Mouse (Mus musculus) stomach, embryonic 15.5 days (tissue): ENCODE measurements at regions not wholly inside any gene's neighbourhood (a gene's known extent, or its start where the extent isn't known, plus 50 kb on each side); places are given as distances from the start of the nearest gene placed in this dataset.

Experiments used
- ATAC-seq: fragments of 200-750 bp; cut with Nextera tagmentation; 2 replicates; pipeline ENCODE4 v1.8.0; 2017; ENCODE audit warnings: low read depth, moderate number of reproducible peaks, moderate TSS enrichment; ENCODE audit not compliant: insufficient read depth, low FRiP score
- H3K27ac ChIP-seq: fragments of 300-500 bp; sonication (generic); 2 replicates; pipeline ENCODE4 v1.5.1; 2015; ENCODE audit warnings: mild to moderate bottlenecking, inconsistent platforms
- H3K27me3 ChIP-seq: fragments of 300-500 bp; sonication (generic); replicated peaks from 2 replicates; pipeline ENCODE4 v1.6.1; 2015; ENCODE audit warnings: inconsistent platforms
- H3K36me3 ChIP-seq: fragments of 300-500 bp; sonication (generic); 2 replicates; pipeline ENCODE4 v1.6.1; 2015; ENCODE audit warnings: inconsistent platforms
- H3K4me1 ChIP-seq: fragments of 300-500 bp; sonication (generic); 2 replicates; pipeline ENCODE4 v1.6.1; 2015; ENCODE audit warnings: inconsistent platforms
- H3K4me2 ChIP-seq: fragments of 300-500 bp; sonication (generic); 2 replicates; pipeline ENCODE4 v1.6.1; 2015; ENCODE audit warnings: mild to moderate bottlenecking, inconsistent platforms
- H3K4me3 ChIP-seq: fragments of 300-500 bp; sonication (generic); replicated peaks from 2 replicates; pipeline ENCODE4 v1.5.1; 2015; ENCODE audit warnings: inconsistent platforms
- H3K9ac ChIP-seq: fragments of 300-500 bp; sonication (generic); 2 replicates; pipeline ENCODE4 v1.6.1; 2015; ENCODE audit warnings: inconsistent platforms
- H3K9me3 ChIP-seq: fragments of 300-500 bp; sonication (generic); 2 replicates; pipeline ENCODE4 v1.6.1; 2016; ENCODE audit warnings: inconsistent platforms
- WGBS: fragments of 180-500 bp; shearing (Covaris S2); methylation state at CpG from one replicate; pipeline ENCODE4 v1.1.7; 2015; 5-methylcytosine and 5-hydroxymethylcytosine counted together

- Histone ChIP-seq H3K9ac (no peak overlapping the region), H3K4me1 (no peaks in the 10 kb centered on the region), H3K27ac (no peak overlapping the region), H3K4me2 (no peak overlapping the region), H3K27me3 (no peaks in the 10 kb centered on the region), H3K9me3 (no peaks in the 10 kb centered on the region), H3K36me3 (no peaks in the 10 kb centered on the region), H3K4me3 (no peak overlapping the region)
- 17% methylated on average over 5 of the region's 5 CpGs for WGBS
- no peak for ATAC-seq
Measured at GRCm38 (mm10) chr12:39094638-39095230, 315.6 kb downstream of the Etv1 start.

DNA sequence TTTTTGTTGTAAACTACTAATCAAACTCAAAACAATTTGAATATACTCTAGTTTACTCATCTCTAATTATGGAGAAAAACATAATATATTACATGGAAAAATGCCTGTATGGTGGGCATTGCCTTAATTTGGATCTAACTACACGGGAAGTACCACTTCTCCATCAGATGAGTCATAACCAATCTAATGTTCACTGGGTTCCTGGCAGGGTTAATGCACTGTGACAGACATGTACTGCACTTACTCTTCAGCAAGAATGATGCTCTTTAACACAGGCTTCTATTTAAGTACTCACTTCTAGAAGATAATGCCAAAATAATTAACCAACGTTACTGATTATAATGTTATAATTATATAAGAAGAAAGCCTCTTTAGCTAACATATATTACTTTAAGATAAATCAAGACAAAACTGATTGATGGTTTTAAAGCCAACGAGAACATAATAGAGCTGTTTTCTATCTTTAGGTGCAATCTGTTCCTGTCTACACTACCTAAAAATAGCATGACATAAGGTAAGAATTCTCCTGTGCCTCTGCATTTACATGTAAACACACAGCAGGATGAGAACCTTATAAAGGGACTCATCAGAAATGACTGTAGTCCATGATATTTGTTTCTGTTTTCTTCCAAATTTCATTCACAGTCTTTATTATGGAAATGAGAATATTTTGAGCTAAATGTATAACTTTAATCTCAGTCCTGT lies 344.4 kb downstream of the Etv1 start:
- Histone ChIP-seq H3K27ac (no peak overlapping the region), H3K4me2 (no peak overlapping the region), H3K4me1 (no peaks in the 10 kb centered on the region), H3K4me3 (no peak overlapping the region), H3K9ac (no peak overlapping the region), H3K9me3 (no peaks in the 10 kb centered on the region), H3K27me3 (no peaks in the 10 kb centered on the region), H3K36me3 (no peaks in the 10 kb centered on the region)
- ATAC-seq: no peak
- 59% methylated on average over 3 of the region's 3 CpGs for WGBS

GRCm38 (mm10) chr12:39154689-39155088 lies 375.5 kb downstream of the Etv1 start:
- no peaks in the 10 kb centered on the region for H3K36me3 ChIP-seq
- H3K9me3 ChIP-seq: no peaks in the 10 kb centered on the region
- ATAC-seq: no peak
- no peaks in the 10 kb centered on the region for H3K4me1 ChIP-seq
- no peak overlapping the region for H3K27ac ChIP-seq
- no peaks in the 10 kb centered on the region for H3K27me3 ChIP-seq
- no peak overlapping the region for H3K4me3 ChIP-seq
- H3K4me2 ChIP-seq: no peak overlapping the region
- WGBS: 73% methylated on average over 6 of the region's 6 CpGs
- H3K9ac ChIP-seq: no peak overlapping the region

- Histone ChIP-seq H3K27me3 (no peaks in the 10 kb centered on the region), H3K9ac (no peak overlapping the region), H3K4me2 (no peak overlapping the region), H3K4me1 (no peaks in the 10 kb centered on the region), H3K4me3 (no peak overlapping the region), H3K36me3 (no peaks in the 10 kb centered on the region), H3K27ac (no peak overlapping the region), H3K9me3 (no peaks in the 10 kb centered on the region)
- no peak for ATAC-seq
- WGBS: 62% methylated on average over 4 of the region's 4 CpGs
Measured at GRCm38 (mm10) chr12:39176958-39177357, 397.8 kb downstream of the Etv1 start.

- no peak overlapping the region for H3K9ac ChIP-seq
- H3K27me3 ChIP-seq: no peaks in the 10 kb centered on the region
- 52% methylated on average over 4 of the region's 4 CpGs for WGBS
- H3K9me3 ChIP-seq: no peaks in the 10 kb centered on the region
- no peak for ATAC-seq
- H3K4me3 ChIP-seq: no peak overlapping the region
- no peaks in the 10 kb centered on the region for H3K36me3 ChIP-seq
- no peaks in the 10 kb centered on the region for H3K4me1 ChIP-seq
- no peak overlapping the region for H3K4me2 ChIP-seq
- H3K27ac ChIP-seq: no peak overlapping the region
Measured at GRCm38 (mm10) chr12:39224073-39224472, 444.9 kb downstream of the Etv1 start.

DNA sequence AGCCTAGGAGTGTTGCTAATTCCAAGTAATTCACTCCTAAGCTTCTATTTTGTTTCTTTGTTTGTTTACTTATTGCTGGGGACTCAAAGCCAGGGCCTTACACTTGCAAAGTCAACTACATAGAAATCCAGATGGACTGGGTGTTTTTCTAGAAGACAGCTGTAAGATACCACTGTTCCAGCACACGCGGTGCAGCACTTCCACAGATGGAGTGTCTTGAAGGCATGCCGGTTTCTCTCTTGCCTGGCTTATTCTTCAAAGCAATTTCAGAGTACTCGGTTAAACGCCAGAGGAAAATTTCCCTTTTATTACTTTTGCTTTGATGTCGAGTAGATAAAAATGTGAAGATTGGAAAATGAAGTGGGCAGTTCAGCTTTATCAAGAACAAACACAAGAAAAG lies 477.4 kb downstream of the Etv1 start:
- no peaks in the 10 kb centered on the region for H3K4me1 ChIP-seq
- ATAC-seq: no peak
- H3K4me3 ChIP-seq: no peak overlapping the region
- H3K9me3 ChIP-seq: no peaks in the 10 kb centered on the region
- H3K9ac ChIP-seq: no peak overlapping the region
- H3K4me2 ChIP-seq: no peak overlapping the region
- no peaks in the 10 kb centered on the region for H3K36me3 ChIP-seq
- H3K27ac ChIP-seq: no peak overlapping the region
- 59% methylated on average over 6 of the region's 6 CpGs for WGBS
- no peaks in the 10 kb centered on the region for H3K27me3 ChIP-seq

- Histone ChIP-seq H3K9me3 (no peaks in the 10 kb centered on the region; the same call in 1 of the 2 replicates), H3K4me1 (no peaks in the 10 kb centered on the region), H3K9ac (no peak overlapping the region), H3K27me3 (no peaks in the 10 kb centered on the region), H3K4me2 (no peak overlapping the region), H3K36me3 (no peaks in the 10 kb centered on the region), H3K4me3 (no peak overlapping the region), H3K27ac (no peak overlapping the region)
- ATAC-seq: no peak
- WGBS: 37% methylated on average over 1 of the region's 1 CpGs
Measured at GRCm38 (mm10) chr12:39257571-39257970, 478.4 kb downstream of the Etv1 start.

- no peak for ATAC-seq
- Histone ChIP-seq H3K4me3 (no peak overlapping the region), H3K36me3 (no peaks in the 10 kb centered on the region), H3K4me1 (no peaks in the 10 kb centered on the region), H3K9ac (no peak overlapping the region), H3K27ac (no peak overlapping the region), H3K9me3 (no peaks in the 10 kb centered on the region), H3K4me2 (no peak overlapping the region), H3K27me3 (no peaks in the 10 kb centered on the region)
- WGBS: 85% methylated on average over 2 of the region's 2 CpGs
Measured at GRCm38 (mm10) chr12:39289676-39290075, 510.5 kb downstream of the Etv1 start.

DNA sequence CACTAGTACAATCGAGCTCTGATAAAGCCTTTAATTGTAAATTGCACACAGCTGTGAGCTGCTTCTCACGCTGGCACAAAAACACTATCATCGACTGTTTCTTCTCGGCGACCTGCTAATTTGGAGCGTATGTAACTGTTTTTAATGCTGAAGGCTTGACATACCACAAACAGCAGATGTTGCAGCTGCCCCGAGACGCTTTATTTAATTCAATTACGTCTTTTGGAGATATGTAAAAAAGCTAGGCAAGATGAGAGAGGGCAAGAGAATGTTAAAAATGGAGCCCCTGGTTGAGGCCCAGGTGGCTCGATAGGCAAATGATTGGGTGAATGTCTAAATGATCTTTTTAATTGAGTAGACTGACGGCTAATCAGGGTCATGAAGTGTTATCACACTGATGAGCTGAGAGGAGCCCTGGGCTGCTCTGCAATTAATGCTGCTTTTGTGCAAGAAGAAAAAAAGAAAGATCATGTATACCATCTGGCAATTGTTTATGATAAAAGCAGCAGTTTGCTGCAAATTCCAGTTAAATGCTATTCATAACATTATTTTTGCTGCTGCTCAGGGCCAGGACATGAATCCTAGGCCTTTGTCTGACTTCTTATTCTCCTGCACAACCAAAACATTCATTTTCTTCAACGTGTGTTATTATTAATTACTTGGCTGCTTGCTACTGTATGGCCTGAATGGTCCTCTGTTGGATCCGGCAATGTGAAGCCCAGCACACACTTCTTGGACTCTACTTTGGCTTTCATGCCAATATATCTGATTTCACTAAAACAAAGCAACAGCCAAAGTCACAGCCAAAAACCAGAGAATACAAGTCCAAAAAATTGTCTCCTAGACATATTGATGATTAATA lies 522.4 kb downstream of the Etv1 start:
- no peak for ATAC-seq
- 61% methylated on average over 13 of the region's 13 CpGs for WGBS

DNA sequence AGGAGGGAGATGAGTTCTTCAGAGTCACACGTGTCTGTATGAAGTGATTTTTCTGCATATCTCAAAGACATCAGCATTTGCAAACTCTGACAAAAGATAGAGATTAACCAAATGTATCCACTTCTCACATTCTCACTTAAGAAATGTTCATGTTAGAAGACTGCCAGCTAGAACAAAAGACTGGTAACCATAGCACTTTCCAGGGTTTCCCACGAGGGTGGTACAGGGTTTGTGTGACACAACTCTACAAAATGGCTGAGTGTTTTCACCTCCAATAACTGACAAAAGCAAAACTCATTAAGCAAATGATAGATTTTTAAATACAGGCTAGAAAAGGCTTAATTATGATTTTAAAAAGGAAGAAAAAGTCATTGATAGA lies 523.0 kb downstream of the Etv1 start:
- Histone ChIP-seq H3K9me3 (no peaks in the 10 kb centered on the region), H3K36me3 (no peaks in the 10 kb centered on the region), H3K9ac (no peak overlapping the region), H3K27me3 (no peaks in the 10 kb centered on the region), H3K27ac (no peak overlapping the region), H3K4me3 (no peak overlapping the region), H3K4me2 (no peak overlapping the region), H3K4me1 (no peaks in the 10 kb centered on the region; the same call in 1 of the 2 replicates)
- ATAC-seq: no peak
- WGBS: 41% methylated on average over 2 of the region's 2 CpGs

More for the DNA sequence above, 522.4 kb downstream of the Etv1 start:
- no peak overlapping the region for H3K4me2 ChIP-seq
- H3K27me3 ChIP-seq: no peaks in the 10 kb centered on the region
- H3K4me3 ChIP-seq: no peak overlapping the region
- no peaks in the 10 kb centered on the region for H3K9me3 ChIP-seq
- no peaks in the 10 kb centered on the region for H3K36me3 ChIP-seq
- no peak overlapping the region for H3K9ac ChIP-seq
- no peaks in the 10 kb centered on the region; the same call in 1 of the 2 replicates for H3K4me1 ChIP-seq
- H3K27ac ChIP-seq: no peak overlapping the region

- no peaks in the 10 kb centered on the region for H3K9me3 ChIP-seq
- no peaks in the 10 kb centered on the region for H3K27me3 ChIP-seq
- H3K4me2 ChIP-seq: no peak overlapping the region
- 63% methylated on average over 1 of the region's 1 CpGs for WGBS
- H3K36me3 ChIP-seq: no peaks in the 10 kb centered on the region
- no peak overlapping the region for H3K4me3 ChIP-seq
- H3K4me1 ChIP-seq: no peaks in the 10 kb centered on the region
- no peak overlapping the region for H3K27ac ChIP-seq
- no peak overlapping the region for H3K9ac ChIP-seq
- ATAC-seq: no peak
Measured at GRCm38 (mm10) chr12:39307746-39308145, 528.6 kb downstream of the Etv1 start.

- H3K4me2 ChIP-seq: no peak overlapping the region
- H3K27me3 ChIP-seq: no peaks in the 10 kb centered on the region
- H3K9ac ChIP-seq: no peak overlapping the region
- no peaks in the 10 kb centered on the region for H3K9me3 ChIP-seq
- no peaks in the 10 kb centered on the region for H3K36me3 ChIP-seq
- no peak overlapping the region for H3K27ac ChIP-seq
- 63% methylated on average over 3 of the region's 3 CpGs for WGBS
- no peak overlapping the region for H3K4me3 ChIP-seq
- H3K4me1 ChIP-seq: no peaks in the 10 kb centered on the region
- no peak for ATAC-seq
Measured at GRCm38 (mm10) chr12:39309905-39310304, 530.7 kb downstream of the Etv1 start.
